Mouse (Mus musculus) lung, adult 2 months (tissue): ENCODE measurements around the gene Calhm2.

Experiments
- CTCF ChIP-seq: fragments of 200-500 bp; IDR thresholded peaks from 2 replicates; pipeline ENCODE4 v1.5.1; 2011; ENCODE audit warnings: mild to moderate bottlenecking, low read length, control low read depth; ENCODE audit not compliant: insufficient read depth
- POLR2A ChIP-seq: fragments of 200-500 bp; IDR thresholded peaks from 2 replicates; pipeline ENCODE4 v1.6.1; 2011; ENCODE audit warnings: low read depth, mild to moderate bottlenecking, control low read depth, low read length, borderline replicate concordance; ENCODE audit errors: extremely low read depth

DNA sequence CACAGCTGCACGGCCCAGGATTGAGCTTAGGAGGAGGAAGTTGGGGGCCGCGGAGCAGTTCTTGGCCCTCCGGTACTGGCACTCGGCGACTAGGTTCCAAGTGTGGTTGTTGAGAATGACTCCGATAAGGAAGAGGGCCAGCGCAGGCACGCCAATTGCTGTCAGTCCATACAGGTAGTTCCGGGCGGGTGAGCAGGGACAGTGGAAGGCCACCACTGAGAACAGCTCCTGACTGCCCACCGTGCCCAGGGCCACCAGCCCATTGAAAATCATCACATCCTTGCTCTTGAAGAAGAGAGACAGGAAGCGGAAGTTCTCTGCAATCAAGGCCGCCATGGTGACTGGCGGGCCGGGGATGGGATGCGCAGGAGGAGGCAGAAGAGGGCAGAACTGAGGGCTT is 2.5 kb downstream of the Calhm2 start:
- no peak for TF ChIP-seq POLR2A
- TF ChIP-seq CTCF, result no peak
